Mouse (Mus musculus): ENCODE data around the gene 4930453N24Rik.

DNA sequence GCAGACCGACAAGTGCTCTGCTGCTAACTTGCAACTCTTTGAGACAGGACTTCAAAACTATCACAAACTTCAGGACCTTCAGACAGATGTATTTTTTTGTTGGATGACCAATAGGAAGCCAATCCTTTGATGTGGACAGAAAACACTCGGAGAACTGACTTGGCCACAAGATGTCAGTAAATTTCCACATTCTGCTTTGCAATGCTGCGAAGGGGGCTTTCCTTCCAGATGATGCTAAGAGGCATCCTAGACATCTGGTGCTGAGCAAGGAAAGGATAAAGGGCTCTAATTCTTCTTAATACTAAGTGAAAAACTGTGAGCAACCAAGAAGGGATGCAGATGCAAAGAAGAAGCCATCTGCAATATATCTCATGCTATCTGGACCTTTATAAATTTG is 16.2 kb downstream of the 4930453N24Rik start:
- TF ChIP-seq POLR2A (IDR thresholded peaks at IDR 0.05; ENCODE audit: insufficient read depth, low read depth, low read length) (no peak), CTCF (IDR thresholded peaks at IDR 0.05; ENCODE audit: insufficient read depth, low read depth, low read length) (no peak)

All from olfactory bulb, adult 2 months (tissue).